Mouse (Mus musculus) hindbrain, embryonic 13.5 days (tissue): ENCODE measurements around the gene Lims1. TPM values are rescaled to one million over a fixed set of nuclear protein-coding genes. Genes with fewer than 3 reads are reported as not detected.
"Not testable (repeated sequence)": the region's sequence is repeated elsewhere in the genome, so short reads cannot be mapped to it uniquely, and the experiment has no call there.

Source experiments
- ATAC-seq: fragments of 200-750 bp; cut with Nextera tagmentation; 2 replicates; pipeline ENCODE4 v1.8.0; 2017; ENCODE audit warnings: moderate TSS enrichment; ENCODE audit not compliant: low FRiP score
- H3K27ac ChIP-seq: fragments of 300-500 bp; sonication (generic); 2 replicates; pipeline ENCODE4 v1.5.1; 2015; ENCODE audit warnings: inconsistent platforms, mild to moderate bottlenecking, moderate library complexity
- H3K27me3 ChIP-seq: fragments of 300-500 bp; sonication (generic); 2 replicates; pipeline ENCODE4 v1.6.1; 2015; ENCODE audit warnings: mild to moderate bottlenecking, inconsistent platforms
- H3K36me3 ChIP-seq: fragments of 300-500 bp; sonication (generic); 2 replicates; pipeline ENCODE4 v1.6.1; 2015; ENCODE audit warnings: mild to moderate bottlenecking, inconsistent platforms
- H3K4me1 ChIP-seq: fragments of 300-500 bp; sonication (generic); replicated peaks from 2 replicates; pipeline ENCODE4 v1.6.1; 2015; ENCODE audit warnings: inconsistent platforms
- H3K4me2 ChIP-seq: fragments of 300-500 bp; sonication (generic); 2 replicates; pipeline ENCODE4 v1.6.1; 2015; ENCODE audit warnings: inconsistent platforms, mild to moderate bottlenecking, moderate library complexity
- H3K4me3 ChIP-seq: fragments of 300-500 bp; sonication (generic); 2 replicates; pipeline ENCODE4 v1.5.1; 2015; ENCODE audit warnings: mild to moderate bottlenecking, inconsistent platforms
- H3K9ac ChIP-seq: fragments of 300-500 bp; sonication (generic); 2 replicates; pipeline ENCODE4 v1.6.1; 2015; ENCODE audit warnings: mild to moderate bottlenecking, inconsistent platforms
- H3K9me3 ChIP-seq: fragments of 300-500 bp; sonication (generic); 2 replicates; pipeline ENCODE4 v1.6.1; 2016; ENCODE audit warnings: inconsistent platforms
- WGBS: fragments of 180-500 bp; shearing (Covaris S2); methylation state at CpG from one replicate; pipeline ENCODE4 v1.1.7; 2015; 5-methylcytosine and 5-hydroxymethylcytosine counted together
- polyA plus RNA-seq: library from polyadenylated mRNA; unstranded; fragments of >200 nt; fragmentation: Nextera tagmentation; extraction: Ambion mirVana; gene quantifications from 2 replicates; pipeline ENCODE4 v1.2.1, GENCODE M21; 2015

Gene Lims1
- polyA plus RNA-seq, 1 experiment from 2014 or later = 66.0 TPM

- H3K27ac ChIP-seq, H3K4me3 ChIP-seq, H3K27me3 ChIP-seq, ATAC-seq, H3K9me3 ChIP-seq, H3K36me3 ChIP-seq, H3K4me2 ChIP-seq, H3K9ac ChIP-seq: not testable (repeated sequence)
- peaks cover 28% of the 10 kb centered on the region for H3K4me1 ChIP-seq
- 98% methylated on average over 6 of the region's 6 CpGs for WGBS
These were observed 4.6 kb downstream of the Lims1 start for GRCm38 (mm10) chr10:58327836-58328235.

GRCm38 (mm10) chr10:58328517-58329108, 5.3 kb downstream of the Lims1 start:
- H3K9ac ChIP-seq = no peak overlapping the region
- H3K4me3 ChIP-seq = no peak overlapping the region
- peaks cover 28% of the 10 kb centered on the region for H3K4me1 ChIP-seq
- no peaks in the 10 kb centered on the region for H3K9me3 ChIP-seq
- H3K36me3 ChIP-seq = no peaks in the 10 kb centered on the region
- WGBS = 96% methylated on average over 8 of the region's 8 CpGs
- H3K27ac ChIP-seq = no peak overlapping the region
- H3K4me2 ChIP-seq = no peak overlapping the region
- H3K27me3 ChIP-seq = no peaks in the 10 kb centered on the region
- no peak for ATAC-seq

- Histone ChIP-seq H3K4me3 (no peak overlapping the region), H3K4me2 (no peak overlapping the region), H3K4me1 (peaks cover 17% of the 10 kb centered on the region), H3K9me3 (no peaks in the 10 kb centered on the region), H3K27me3 (no peaks in the 10 kb centered on the region), H3K27ac (no peak overlapping the region), H3K9ac (no peak overlapping the region), H3K36me3 (no peaks in the 10 kb centered on the region)
- no peak for ATAC-seq
These were observed 7.4 kb downstream of the Lims1 start for GRCm38 (mm10) chr10:58330635-58331034.

GRCm38 (mm10) chr10:58331741-58332140, 8.5 kb downstream of the Lims1 start:
- H3K4me2 ChIP-seq = no peak overlapping the region
- peaks cover 6% of the 10 kb centered on the region; the same call in 1 of the 2 replicates for H3K4me1 ChIP-seq
- no peak for ATAC-seq
- H3K36me3 ChIP-seq = no peaks in the 10 kb centered on the region
- H3K27ac ChIP-seq = no peak overlapping the region
- no peaks in the 10 kb centered on the region for H3K27me3 ChIP-seq
- H3K9me3 ChIP-seq = no peaks in the 10 kb centered on the region
- no peak overlapping the region for H3K9ac ChIP-seq
- H3K4me3 ChIP-seq = no peak overlapping the region

- no peaks in the 10 kb centered on the region for H3K9me3 ChIP-seq
- ATAC-seq = no peak
- no peak overlapping the region for H3K9ac ChIP-seq
- H3K36me3 ChIP-seq = no peaks in the 10 kb centered on the region
- peaks cover 3% of the 10 kb centered on the region; the same call in 1 of the 2 replicates for H3K4me1 ChIP-seq
- H3K27me3 ChIP-seq = no peaks in the 10 kb centered on the region
- H3K27ac ChIP-seq = no peak overlapping the region
- H3K4me3 ChIP-seq = no peak overlapping the region
- 92% methylated on average over 5 of the region's 5 CpGs for WGBS
- no peak overlapping the region for H3K4me2 ChIP-seq
These were observed 10.1 kb downstream of the Lims1 start for GRCm38 (mm10) chr10:58333414-58333813.

GRCm38 (mm10) chr10:58336156-58336555, 12.9 kb downstream of the Lims1 start:
- Histone ChIP-seq H3K36me3 (no peaks in the 10 kb centered on the region), H3K27me3 (no peaks in the 10 kb centered on the region), H3K9me3 (no peaks in the 10 kb centered on the region), H3K27ac (no peak overlapping the region), H3K4me3 (no peak overlapping the region), H3K4me1 (peaks cover 3% of the 10 kb centered on the region; the same call in 1 of the 2 replicates), H3K9ac (no peak overlapping the region), H3K4me2 (no peak overlapping the region)
- no peak for ATAC-seq
- 83% methylated on average over 1 of the region's 1 CpGs for WGBS

- H3K9ac ChIP-seq, H3K36me3 ChIP-seq, H3K4me1 ChIP-seq, H3K4me2 ChIP-seq, ATAC-seq, H3K9me3 ChIP-seq, H3K27me3 ChIP-seq, H3K4me3 ChIP-seq, H3K27ac ChIP-seq: not testable (repeated sequence)
- WGBS = 95% methylated on average over 4 of the region's 4 CpGs
These were observed 13.8 kb downstream of the Lims1 start for GRCm38 (mm10) chr10:58337091-58337490.

- no peaks in the 10 kb centered on the region for H3K36me3 ChIP-seq
- H3K9me3 ChIP-seq = no peaks in the 10 kb centered on the region
- no peak for ATAC-seq
- no peak overlapping the region for H3K9ac ChIP-seq
- H3K27me3 ChIP-seq = no peaks in the 10 kb centered on the region
- H3K4me2 ChIP-seq = no peak overlapping the region
- WGBS = 70% methylated on average over 1 of the region's 1 CpGs
- peak overlapping the region; percentile 61; the same call in 1 of the 2 replicates for H3K27ac ChIP-seq
- H3K4me1 ChIP-seq = peaks cover 8% of the 10 kb centered on the region; the same call in 1 of the 2 replicates
- no peak overlapping the region for H3K4me3 ChIP-seq
These were observed 15.3 kb downstream of the Lims1 start for GRCm38 (mm10) chr10:58338590-58338989.

GRCm38 (mm10) chr10:58341685-58342084, 18.4 kb downstream of the Lims1 start:
- Histone ChIP-seq H3K4me1 (peaks cover 8% of the 10 kb centered on the region; the same call in 1 of the 2 replicates), H3K9ac (no peak overlapping the region), H3K27me3 (no peaks in the 10 kb centered on the region), H3K9me3 (peaks cover 6% of the 10 kb centered on the region; the same call in 1 of the 2 replicates), H3K27ac (0 out of 2 replicates have a peak overlapping the region, but pooled peaks have one; percentile 23), H3K4me3 (no peak overlapping the region), H3K4me2 (no peak overlapping the region), H3K36me3 (peaks cover 5% of the 10 kb centered on the region; the same call in 1 of the 2 replicates)
- ATAC-seq = no peak
- 72% methylated on average over 2 of the region's 2 CpGs for WGBS

GRCm38 (mm10) chr10:58342199-58342598, 18.9 kb downstream of the Lims1 start:
- peaks cover 6% of the 10 kb centered on the region; the same call in 1 of the 2 replicates for H3K9me3 ChIP-seq
- 88% methylated on average over 2 of the region's 2 CpGs for WGBS
- no peak overlapping the region for H3K4me3 ChIP-seq
- 0 out of 2 replicates have a peak overlapping the region, but pooled peaks have one; percentile 41 for H3K27ac ChIP-seq
- H3K36me3 ChIP-seq = peaks cover 5% of the 10 kb centered on the region; the same call in 1 of the 2 replicates
- H3K4me1 ChIP-seq = peaks cover 8% of the 10 kb centered on the region; the same call in 1 of the 2 replicates
- H3K4me2 ChIP-seq = no peak overlapping the region
- no peaks in the 10 kb centered on the region for H3K27me3 ChIP-seq
- no peak for ATAC-seq
- H3K9ac ChIP-seq = no peak overlapping the region

- WGBS = 96% methylated on average over 3 of the region's 3 CpGs
- Histone ChIP-seq H3K4me2 (no peak overlapping the region), H3K27ac (no peak overlapping the region), H3K9ac (no peak overlapping the region), H3K36me3 (peaks cover 8% of the 10 kb centered on the region; the same call in 1 of the 2 replicates), H3K4me1 (peaks cover 4% of the 10 kb centered on the region; the same call in 1 of the 2 replicates), H3K4me3 (no peak overlapping the region), H3K27me3 (no peaks in the 10 kb centered on the region), H3K9me3 (peaks cover 6% of the 10 kb centered on the region; the same call in 1 of the 2 replicates)
- ATAC-seq = no peak
These were observed 20.3 kb downstream of the Lims1 start for GRCm38 (mm10) chr10:58343552-58343951.

GRCm38 (mm10) chr10:58350600-58350999, 27.3 kb downstream of the Lims1 start:
- Histone ChIP-seq H3K9me3 (no peaks in the 10 kb centered on the region), H3K4me2 (no peak overlapping the region), H3K27me3 (no peaks in the 10 kb centered on the region), H3K4me1 (no peaks in the 10 kb centered on the region), H3K4me3 (no peak overlapping the region), H3K36me3 (peaks cover 2% of the 10 kb centered on the region; the same call in 1 of the 2 replicates), H3K9ac (no peak overlapping the region), H3K27ac (no peak overlapping the region)
- ATAC-seq = no peak
- 89% methylated on average over 3 of the region's 3 CpGs for WGBS

- no peak overlapping the region for H3K9ac ChIP-seq
- peaks cover 2% of the 10 kb centered on the region; the same call in 1 of the 2 replicates for H3K36me3 ChIP-seq
- 97% methylated on average over 2 of the region's 2 CpGs for WGBS
- H3K4me1 ChIP-seq = no peaks in the 10 kb centered on the region
- H3K9me3 ChIP-seq = no peaks in the 10 kb centered on the region
- no peak overlapping the region for H3K4me2 ChIP-seq
- no peak overlapping the region for H3K4me3 ChIP-seq
- H3K27ac ChIP-seq = no peak overlapping the region
- no peak for ATAC-seq
- H3K27me3 ChIP-seq = no peaks in the 10 kb centered on the region
These were observed 28.4 kb downstream of the Lims1 start for GRCm38 (mm10) chr10:58351670-58352069.
